Mouse (Mus musculus): ENCODE results near the gene Ephb1. TPM values are rescaled to one million over a fixed set of nuclear protein-coding genes. Genes with fewer than 3 reads are reported as not detected.
A peak's percentile ranks its signal among the peaks of the same experiment; 100 is the strongest.

Gene Ephb1
- polyA plus RNA-seq, 1 experiment from 2014 or later = 0.87 TPM

- Histone ChIP-seq H3K4me2 (replicated peaks; ENCODE audit: low read depth, low read length) (peak overlapping the region; percentile 93), H3K9me3 (ENCODE audit: low read length) (no peaks in the 10 kb centered on the region), H3K4me3 (ENCODE audit: low read depth, low read length) (peak overlapping the region; percentile 43), H3K27me3 (replicated peaks; ENCODE audit: insufficient read depth, low read length) (peaks cover 55% of the 10 kb centered on the region), H3K9ac (replicated peaks; ENCODE audit: low read depth) (0 out of 2 replicates have a peak overlapping the region, but pooled peaks have one; percentile 23), H3K27ac (ENCODE audit: low read length) (no peak overlapping the region), H3K4me1 (ENCODE audit: insufficient read depth, low read depth, low read length) (no peaks in the 10 kb centered on the region; the same call in 1 of the 2 replicates), H3K36me3 (ENCODE audit: insufficient read depth, low read length) (no peaks in the 10 kb centered on the region)
- DNase-seq (ENCODE audit: low spot score) (no peak), ATAC-seq (no peak; the same call in none of the 2 replicates)
- 2% methylated on average over 69 of the region's 70 CpGs for WGBS
- TF ChIP-seq EP300 (IDR thresholded peaks at IDR 0.05) = no peak
- no peak for TF ChIP-seq CTCF (IDR thresholded peaks at IDR 0.05)
These were observed 629 bp downstream of the Ephb1 start for GRCm38 (mm10) chr9:102353636-102354491.

GRCm38 (mm10) chr9:102353056-102353635, 1.3 kb downstream of the Ephb1 start:
- ATAC-seq (no peak), DNase-seq (ENCODE audit: low spot score) (no peak)
- peak overlapping the region; percentile 93 for H3K4me2 ChIP-seq (replicated peaks; ENCODE audit: low read depth, low read length)
- TF ChIP-seq CTCF (IDR thresholded peaks at IDR 0.05) = no peak
- no peak for TF ChIP-seq EP300 (IDR thresholded peaks at IDR 0.05)
- no peaks in the 10 kb centered on the region; the same call in 1 of the 2 replicates for H3K4me1 ChIP-seq (ENCODE audit: insufficient read depth, low read depth, low read length)
- H3K9me3 ChIP-seq (ENCODE audit: low read length) = no peaks in the 10 kb centered on the region
- no peaks in the 10 kb centered on the region for H3K36me3 ChIP-seq (ENCODE audit: insufficient read depth, low read length)
- no peak overlapping the region for H3K27ac ChIP-seq (ENCODE audit: low read length)
- peaks cover 55% of the 10 kb centered on the region for H3K27me3 ChIP-seq (replicated peaks; ENCODE audit: insufficient read depth, low read length)
- 2% methylated on average over 29 of the region's 38 CpGs for WGBS
- H3K9ac ChIP-seq (replicated peaks; ENCODE audit: low read depth) = no peak overlapping the region
- H3K4me3 ChIP-seq (ENCODE audit: low read depth, low read length) = peak overlapping the region; percentile 43

- Histone ChIP-seq H3K9me3 (ENCODE audit: low read length) (no peaks in the 10 kb centered on the region), H3K36me3 (ENCODE audit: insufficient read depth, low read length) (no peaks in the 10 kb centered on the region), H3K4me3 (ENCODE audit: low read depth, low read length) (peak overlapping the region; percentile 43; the same call in 1 of the 2 replicates), H3K27ac (ENCODE audit: low read length) (no peak overlapping the region), H3K9ac (replicated peaks; ENCODE audit: low read depth) (no peak overlapping the region), H3K4me1 (ENCODE audit: insufficient read depth, low read depth, low read length) (no peaks in the 10 kb centered on the region; the same call in 1 of the 2 replicates), H3K4me2 (replicated peaks; ENCODE audit: low read depth, low read length) (peak overlapping the region; percentile 93; the same call in 1 of the 2 replicates), H3K27me3 (replicated peaks; ENCODE audit: insufficient read depth, low read length) (peaks cover 55% of the 10 kb centered on the region)
- DNase-seq (ENCODE audit: low spot score) (no peak), ATAC-seq (no peak)
- TF ChIP-seq EP300 (IDR thresholded peaks at IDR 0.05) (no peak), CTCF (IDR thresholded peaks at IDR 0.05) (no peak)
- 8% methylated on average over 28 of the region's 30 CpGs for WGBS
These were observed 2.1 kb downstream of the Ephb1 start for GRCm38 (mm10) chr9:102352186-102353055.

- ATAC-seq (no peak), DNase-seq (ENCODE audit: low spot score) (no peak)
- 17% methylated on average over 10 of the region's 10 CpGs for WGBS
- H3K9ac ChIP-seq (replicated peaks; ENCODE audit: low read depth) = no peak overlapping the region
- H3K27me3 ChIP-seq (replicated peaks; ENCODE audit: insufficient read depth, low read length) = peaks cover 55% of the 10 kb centered on the region
- no peak overlapping the region for H3K4me3 ChIP-seq (ENCODE audit: low read depth, low read length)
- TF ChIP-seq EP300 (IDR thresholded peaks at IDR 0.05) (no peak), CTCF (IDR thresholded peaks at IDR 0.05) (no peak)
- H3K4me1 ChIP-seq (ENCODE audit: insufficient read depth, low read depth, low read length) = no peaks in the 10 kb centered on the region; the same call in 1 of the 2 replicates
- H3K4me2 ChIP-seq (replicated peaks; ENCODE audit: low read depth, low read length) = no peak overlapping the region
- no peaks in the 10 kb centered on the region for H3K36me3 ChIP-seq (ENCODE audit: insufficient read depth, low read length)
- no peak overlapping the region for H3K27ac ChIP-seq (ENCODE audit: low read length)
- H3K9me3 ChIP-seq (ENCODE audit: low read length) = no peaks in the 10 kb centered on the region
These were observed 2.8 kb downstream of the Ephb1 start for GRCm38 (mm10) chr9:102351721-102352120.

- WGBS = 65% methylated on average over 5 of the region's 5 CpGs
- no peak for DNase-seq (ENCODE audit: low spot score)
- Histone ChIP-seq H3K9me3 (ENCODE audit: low read length) (no peaks in the 10 kb centered on the region), H3K4me3 (ENCODE audit: low read depth, low read length) (no peak overlapping the region), H3K9ac (replicated peaks; ENCODE audit: low read depth) (no peak overlapping the region), H3K27ac (ENCODE audit: low read length) (no peak overlapping the region), H3K36me3 (ENCODE audit: insufficient read depth, low read length) (no peaks in the 10 kb centered on the region), H3K27me3 (replicated peaks; ENCODE audit: insufficient read depth, low read length) (peaks cover 55% of the 10 kb centered on the region), H3K4me1 (ENCODE audit: insufficient read depth, low read depth, low read length) (no peaks in the 10 kb centered on the region; the same call in 1 of the 2 replicates), H3K4me2 (replicated peaks; ENCODE audit: low read depth, low read length) (no peak overlapping the region)
- no peak for ATAC-seq
- TF ChIP-seq EP300 (IDR thresholded peaks at IDR 0.05) = no peak
- no peak for TF ChIP-seq CTCF (IDR thresholded peaks at IDR 0.05)
These were observed 3.3 kb downstream of the Ephb1 start for GRCm38 (mm10) chr9:102351221-102351620.
